Mouse (Mus musculus) urinary bladder, adult 2 months (tissue): ENCODE results near the gene Dhrs11. TPM values are rescaled to one million over a fixed set of nuclear protein-coding genes. Genes with fewer than 3 reads are reported as not detected.
A peak's percentile ranks its signal among the peaks of the same experiment; 100 is the strongest.

Source experiments
- DNase-seq: peaks from one replicate; pipeline ENCODE4 v3.0.0; 2022; ENCODE audit warnings: low spot score
- polyA plus RNA-seq: library from polyadenylated mRNA; depleted of rRNA; stranded (reverse); fragments of >200 nt; gene quantifications from 2 replicates; pipeline ENCODE4 v1.2.3, GENCODE M21; 2012

Gene Dhrs11
- polyA plus RNA-seq, 1 experiment = 15.8 TPM

GRCm38 (mm10) chr11:84823484-84823897 is 5.3 kb downstream of the Dhrs11 start:
- no peak for DNase-seq

DNA sequence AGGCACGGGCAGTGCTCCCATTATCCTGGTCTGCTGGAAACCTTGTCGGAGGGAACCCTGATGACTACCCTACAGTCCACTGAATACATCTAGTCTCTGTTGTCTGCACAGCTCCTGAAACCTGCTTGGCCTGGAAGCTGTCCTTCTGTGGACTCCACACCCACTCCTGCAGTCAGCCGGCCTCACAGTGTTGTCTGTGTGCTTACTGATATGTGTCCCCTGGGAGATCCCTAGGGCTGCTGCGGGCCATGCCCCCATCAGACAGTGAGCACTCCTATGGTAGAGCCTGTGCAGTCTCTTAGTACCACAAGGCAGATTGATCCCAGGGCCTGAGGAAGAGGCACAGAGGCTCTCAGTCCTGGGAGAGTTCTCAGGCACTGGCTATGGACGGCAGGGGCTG is 6.3 kb downstream of the Dhrs11 start:
- DNase-seq = no peak

DNA sequence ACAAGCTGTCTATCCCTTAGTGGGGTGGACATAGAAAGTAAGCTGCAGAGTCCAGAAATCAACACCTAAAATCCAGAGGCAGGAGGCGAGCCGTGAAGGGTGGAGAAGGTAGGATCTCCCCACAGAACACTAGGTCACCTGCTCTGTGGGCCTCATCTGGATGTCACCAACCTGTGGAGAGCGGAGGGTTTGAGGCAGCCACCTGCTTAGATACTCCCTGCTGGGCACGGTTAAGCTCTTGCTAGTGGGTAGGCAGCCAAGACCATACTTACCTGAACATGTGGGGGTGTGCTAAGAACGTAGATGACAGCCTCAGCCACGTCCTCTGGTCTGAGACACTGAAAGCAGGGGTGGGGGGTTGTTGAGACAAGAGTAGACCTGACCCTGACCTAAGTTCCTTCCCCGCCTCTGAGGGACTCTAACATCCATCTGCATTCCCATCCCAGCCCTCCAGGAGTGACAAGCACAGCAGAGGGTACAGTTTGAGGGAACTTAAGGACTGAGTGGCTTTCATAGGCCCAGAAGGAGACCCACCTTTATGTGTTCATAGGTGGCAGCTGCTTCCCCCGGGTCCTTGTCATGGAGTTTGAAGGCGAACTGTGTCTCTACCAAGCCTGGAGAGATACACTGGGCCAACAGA is 7.5 kb downstream of the Dhrs11 start:
- no peak for DNase-seq

- DNase-seq = peak; percentile 80
Observed at GRCm38 (mm10) chr11:84818961-84819692, 9.7 kb downstream of the Dhrs11 start, which contains the start of gene Mrm1. Mrm1 (minus strand) TSS chr11:84819515.

- DNase-seq = peak; percentile 59
Observed at GRCm38 (mm10) chr11:84818085-84818960, 10.5 kb downstream of the Dhrs11 start.

- DNase-seq = no peak
Observed at GRCm38 (mm10) chr11:84817362-84817761, 11.4 kb downstream of the Dhrs11 start.

GRCm38 (mm10) chr11:84813724-84814510 is 14.9 kb downstream of the Dhrs11 start:
- DNase-seq = peak; percentile 44

GRCm38 (mm10) chr11:84804373-84804772 is 24.4 kb downstream of the Dhrs11 start:
- DNase-seq = no peak

- DNase-seq = peak; percentile 44
Observed at GRCm38 (mm10) chr11:84797627-84798353, 31.0 kb downstream of the Dhrs11 start.

DNA sequence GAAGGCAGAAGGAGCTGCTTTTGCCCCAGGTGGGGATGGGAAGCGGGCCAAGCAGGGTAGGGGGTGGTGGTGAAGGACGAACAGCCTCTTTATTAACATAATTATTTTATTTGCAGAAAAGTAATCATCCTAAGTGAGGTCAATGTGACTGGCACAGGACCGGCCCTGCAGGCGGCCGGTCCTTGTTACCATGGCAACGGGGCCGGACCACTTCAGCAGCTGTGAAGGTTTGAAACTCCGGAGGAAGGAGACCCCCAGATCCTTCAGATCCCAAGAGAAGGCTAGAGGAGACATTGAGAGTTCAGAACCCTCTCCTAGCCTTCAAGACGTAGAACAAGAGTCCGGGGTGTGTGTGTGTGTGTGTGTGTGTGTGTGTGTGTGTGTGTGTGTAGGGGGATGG is 31.8 kb downstream of the Dhrs11 start:
- DNase-seq = no peak

DNA sequence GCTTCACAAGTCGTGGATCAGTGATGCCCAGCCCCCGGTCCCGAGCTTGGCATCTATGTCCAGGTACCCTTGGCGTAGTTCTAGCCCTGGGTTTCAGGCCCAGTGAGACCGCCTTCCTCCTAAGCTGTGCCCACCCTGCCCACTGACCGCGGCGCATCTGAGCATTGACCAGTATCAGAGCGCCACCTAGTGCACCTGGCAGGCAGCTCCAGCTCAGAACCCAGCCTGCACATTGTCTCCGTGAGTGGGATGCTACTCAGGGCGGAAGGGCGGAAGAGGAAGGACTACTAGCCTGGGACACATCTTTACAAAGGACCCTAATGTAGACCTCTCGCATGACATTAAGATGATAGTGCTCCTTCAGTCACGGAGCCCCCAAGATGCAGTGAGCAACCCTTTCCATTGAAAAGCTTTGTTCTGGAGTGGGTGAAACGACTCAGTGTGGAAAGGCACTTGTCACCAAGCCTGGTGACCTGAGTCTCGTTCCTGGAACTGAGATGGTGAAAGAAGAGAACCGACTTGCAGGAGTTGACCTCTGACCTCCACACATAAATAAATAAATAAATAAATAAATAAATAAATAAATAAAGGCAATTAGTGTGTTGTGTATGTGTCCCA is 34.2 kb downstream of the Dhrs11 start:
- DNase-seq = peak; percentile 34

GRCm38 (mm10) chr11:84793545-84793944 is 35.2 kb downstream of the Dhrs11 start:
- DNase-seq = no peak

DNA sequence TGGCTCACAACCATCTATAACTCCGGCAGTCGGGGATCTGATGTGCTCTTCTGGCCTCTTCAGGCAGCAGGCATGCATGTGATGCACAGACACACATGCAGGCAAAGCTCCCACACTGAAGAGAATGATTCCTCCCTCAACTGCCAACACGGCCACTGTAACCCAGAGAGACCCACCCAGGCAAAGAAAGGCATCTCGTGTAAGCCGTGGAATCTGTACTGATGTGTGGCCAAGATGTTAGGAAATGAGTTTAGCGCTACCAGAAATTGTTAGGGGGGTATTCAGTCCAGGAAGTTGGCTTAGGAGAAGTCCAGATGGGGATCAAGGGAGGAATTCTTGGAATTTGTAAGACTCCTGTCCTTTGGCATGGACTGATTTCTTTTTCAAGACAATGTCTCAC is 38.4 kb downstream of the Dhrs11 start:
- no peak for DNase-seq

- no peak for DNase-seq
Observed at GRCm38 (mm10) chr11:84780143-84780870, 48.5 kb downstream of the Dhrs11 start.

GRCm38 (mm10) chr11:84775560-84775959 is 53.2 kb downstream of the Dhrs11 start:
- DNase-seq = no peak

DNA sequence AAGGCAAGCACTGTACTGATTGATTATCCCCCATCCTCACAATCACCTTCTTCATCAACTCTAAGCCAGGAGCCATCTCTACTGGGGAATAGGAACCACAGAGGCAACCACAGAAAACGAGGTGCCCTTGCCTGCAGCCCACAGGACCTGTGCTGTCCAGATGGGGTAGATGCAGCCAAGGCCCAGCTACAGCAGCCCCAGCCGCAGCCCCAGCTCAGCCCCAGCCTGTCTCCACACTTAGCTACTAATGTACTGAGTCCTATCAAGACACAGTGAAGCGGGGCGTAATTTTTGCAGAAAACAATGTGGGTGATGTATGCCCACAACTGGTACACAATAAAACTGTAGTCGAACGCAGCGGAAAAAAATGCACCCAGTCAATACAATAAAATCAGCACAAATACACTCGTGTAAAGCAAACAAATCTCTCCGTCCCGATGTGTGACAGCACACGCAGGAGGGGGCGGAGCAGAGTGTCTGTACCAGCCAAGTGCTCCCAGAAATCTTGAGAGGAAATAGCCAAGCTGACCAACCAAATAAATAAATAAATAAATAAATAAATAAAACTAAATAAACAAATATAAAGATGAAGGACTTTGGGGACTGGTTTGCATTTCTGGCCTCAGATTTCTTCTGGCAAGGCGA is 53.8 kb downstream of the Dhrs11 start:
- no peak for DNase-seq
